Mouse (Mus musculus) embryonic facial prominence, embryonic 12.5 days (tissue): ENCODE data around the gene Stra6. TPM values are rescaled to one million over a fixed set of nuclear protein-coding genes. Genes with fewer than 3 reads are reported as not detected.

Experiments used
- ATAC-seq: fragments of 200-750 bp; cut with Nextera tagmentation; 2 replicates; pipeline ENCODE4 v1.8.0; 2017; ENCODE audit not compliant: insufficient number of reproducible peaks, insufficient read depth, low FRiP score, low TSS enrichment
- H3K27ac ChIP-seq: fragments of 300-500 bp; sonication (generic); 2 replicates; pipeline ENCODE4 v1.5.1; 2016; ENCODE audit warnings: mild to moderate bottlenecking
- H3K27me3 ChIP-seq: fragments of 300-500 bp; sonication (generic); 2 replicates; pipeline ENCODE4 v1.6.1; 2016; ENCODE audit warnings: mild to moderate bottlenecking, moderate library complexity
- H3K36me3 ChIP-seq: fragments of 300-500 bp; sonication (generic); 2 replicates; pipeline ENCODE4 v1.6.1; 2016; ENCODE audit warnings: mild to moderate bottlenecking
- H3K4me1 ChIP-seq: fragments of 300-500 bp; sonication (generic); 2 replicates; pipeline ENCODE4 v1.6.1; 2016
- H3K4me2 ChIP-seq: fragments of 300-500 bp; sonication (generic); replicated peaks from 2 replicates; pipeline ENCODE4 v1.6.1; 2016; ENCODE audit warnings: mild to moderate bottlenecking, moderate library complexity
- H3K4me3 ChIP-seq: fragments of 300-500 bp; sonication (generic); 2 replicates; pipeline ENCODE4 v1.5.1; 2016; ENCODE audit warnings: mild to moderate bottlenecking
- H3K9ac ChIP-seq: fragments of 300-500 bp; sonication (generic); 2 replicates; pipeline ENCODE4 v1.6.1; 2016; ENCODE audit warnings: mild to moderate bottlenecking, moderate library complexity
- H3K9me3 ChIP-seq: fragments of 300-500 bp; sonication (generic); 2 replicates; pipeline ENCODE4 v1.6.1; 2016; ENCODE audit warnings: mild to moderate bottlenecking, moderate library complexity
- WGBS: fragments of 180-500 bp; shearing (Covaris S2); methylation state at CpG from one replicate; pipeline ENCODE4 v1.1.7; 2016; 5-methylcytosine and 5-hydroxymethylcytosine counted together
- polyA plus RNA-seq: library from polyadenylated mRNA; unstranded; fragments of >200 nt; fragmentation: Nextera tagmentation; extraction: Ambion mirVana; gene quantifications from 2 replicates; pipeline ENCODE4 v1.2.1, GENCODE M21; 2016

The Stra6 gene
- polyA plus RNA-seq, 1 experiment from 2014 or later, result 38.1 TPM

- H3K4me3 ChIP-seq, result peak overlapping the region; percentile 33
- H3K9me3 ChIP-seq, result no peaks in the 10 kb centered on the region
- no peak overlapping the region for H3K27ac ChIP-seq
- H3K4me1 ChIP-seq, result peaks cover 68% of the 10 kb centered on the region
- H3K9ac ChIP-seq, result peak overlapping the region; percentile 35; the same call in 1 of the 2 replicates
- no peaks in the 10 kb centered on the region for H3K36me3 ChIP-seq
- no peak for ATAC-seq
- WGBS, result 1% methylated on average over 24 of the region's 24 CpGs
- peak overlapping the region; percentile 46 for H3K4me2 ChIP-seq
- peaks cover 78% of the 10 kb centered on the region for H3K27me3 ChIP-seq
Observed at GRCm38 (mm10) chr9:58201091-58201842, 137.7 kb downstream of the Stra6 start.

GRCm38 (mm10) chr9:58201861-58202549 lies 138.4 kb downstream of the Stra6 start:
- no peak for ATAC-seq
- peaks cover 71% of the 10 kb centered on the region for H3K27me3 ChIP-seq
- peaks cover 61% of the 10 kb centered on the region for H3K4me1 ChIP-seq
- WGBS, result under 1% methylated on average over 37 of the region's 37 CpGs
- no peaks in the 10 kb centered on the region for H3K36me3 ChIP-seq
- no peaks in the 10 kb centered on the region for H3K9me3 ChIP-seq
- H3K4me2 ChIP-seq, result peak overlapping the region; percentile 46
- H3K27ac ChIP-seq, result peak overlapping the region; percentile 55
- peak overlapping the region; percentile 35; the same call in 1 of the 2 replicates for H3K9ac ChIP-seq
- H3K4me3 ChIP-seq, result peak overlapping the region; percentile 33

- peak overlapping the region; percentile 33 for H3K4me3 ChIP-seq
- H3K27me3 ChIP-seq, result peaks cover 62% of the 10 kb centered on the region
- 5% methylated on average over 14 of the region's 14 CpGs for WGBS
- H3K4me1 ChIP-seq, result peaks cover 53% of the 10 kb centered on the region
- no peaks in the 10 kb centered on the region for H3K9me3 ChIP-seq
- no peaks in the 10 kb centered on the region for H3K36me3 ChIP-seq
- H3K9ac ChIP-seq, result no peak overlapping the region
- peak overlapping the region; percentile 55 for H3K27ac ChIP-seq
- no peak for ATAC-seq
- H3K4me2 ChIP-seq, result peak overlapping the region; percentile 51
Observed at GRCm38 (mm10) chr9:58202676-58203453, 139.3 kb downstream of the Stra6 start.

Other genes starting within 250 kb of the Stra6 start
- gene Arid3b, start 227.0 kb upstream of the Stra6 start, polyA plus RNA-seq, result 13.6 and 14.8 TPM in 2 replicates
- 123 TPM in 2 replicates for gene Ubl7, start 152.8 kb upstream of the Stra6 start, polyA plus RNA-seq
- 0.45 and 0.62 TPM in 2 replicates for gene Sema7a, start 123.7 kb upstream of the Stra6 start, polyA plus RNA-seq
- gene Cyp11a1, start 57.4 kb upstream of the Stra6 start, polyA plus RNA-seq, result 0.13 TPM in 1 of 2 replicates, not detected in the other
- 0.13 and 0.50 TPM in 2 replicates for gene Ccdc33, start 55.0 kb downstream of the Stra6 start, polyA plus RNA-seq
- gene Islr, start 140.5 kb downstream of the Stra6 start, polyA plus RNA-seq, result 88.0 and 95.6 TPM in 2 replicates
- gene Islr2, start 140.5 kb downstream of the Stra6 start, polyA plus RNA-seq, result 5.3 and 7.3 TPM in 2 replicates
- gene Pml, start 186.0 kb downstream of the Stra6 start, polyA plus RNA-seq, result 14.0 and 16.0 TPM in 2 replicates
- 40.9 and 44.2 TPM in 2 replicates for gene Stoml1, start 189.4 kb downstream of the Stra6 start, polyA plus RNA-seq
- gene Loxl1, start 249.4 kb downstream of the Stra6 start, polyA plus RNA-seq, result 27.5 and 29.3 TPM in 2 replicates